Mouse (Mus musculus) embryonic stem cell, embryonic (primary cell): Measurements from ENCODE around the gene Ogfod1.
"Not testable (repeated sequence)": the region's sequence is repeated elsewhere in the genome, so short reads cannot be mapped to it uniquely, and the experiment has no call there.

Experiments used
- CTCF ChIA-PET, 4 experiments: fragments of 300-600 bp in 2 of 4; fragments of 350-600 bp in 2 of 4; sonication (Branson Sonifier 250); formaldehyde crosslinking; loops; one replicate each; lab custom pipeline; 2022; ENCODE audit warnings: inconsistent platforms in 2 of 4; lab: Charles Lee
- POLR2A ChIA-PET, 4 experiments: fragments of 300-600 bp in 2 of 4; fragments of 350-600 bp in 2 of 4; sonication (Branson Sonifier 250); formaldehyde crosslinking; loops; one replicate each; lab custom pipeline; 2022; ENCODE audit warnings: antibody characterized with exemption in 4 of 4, inconsistent platforms in 1 of 4; lab: Charles Lee

Gene Ogfod1

GRCm38 (mm10) chr8:94036944-94037524 lies at the start of gene Ogfod1, which contains the start of gene Nudt21:
TSS of gene Ogfod1 (plus strand) at chr8:94037198.
TSS of gene Nudt21 (minus strand) at chr8:94037031.
- ChIA-PET POLR2A (interaction anchor here in 3 of 4 experiments (0.6 to 1.8 kb wide), 19 partner anchors 9 to 1265 kb away, joined by 3 to 7 read pairs (median 4); partner anchors contain the start of genes Bbs2 (in 2 of the 3) and Nup93 (in 2 of the 3)), CTCF (interaction anchor here in 1 of 4 experiments (0.8 kb wide), 1 partner anchor 130 kb away, joined by 3 read pairs; no protein-coding TSS in a partner anchor)

- POLR2A ChIA-PET, result no interaction called here
- CTCF ChIA-PET, result no interaction called here
These were observed 47.3 kb upstream of the Ogfod1 start for GRCm38 (mm10) chr8:93989739-93990138.

GRCm38 (mm10) chr8:93998961-93999360 lies 38.0 kb upstream of the Ogfod1 start:
- ChIA-PET POLR2A (interaction anchor here in 2 of 4 experiments (1.3 to 1.5 kb wide), 2 partner anchors 10 to 11 kb away, joined by 3 read pairs; no protein-coding TSS in a partner anchor), CTCF (interaction anchor here in 1 of 4 experiments (0.6 kb wide), 1 partner anchor 459 kb away, joined by 8 read pairs; no protein-coding TSS in a partner anchor)

GRCm38 (mm10) chr8:94004139-94004538 lies 32.9 kb upstream of the Ogfod1 start:
- CTCF ChIA-PET, result no interaction called here
- POLR2A ChIA-PET, result no interaction called here

- ChIA-PET CTCF (interaction anchor here in 1 of 4 experiments (0.8 kb wide), 1 partner anchor 196 kb away, joined by 4 read pairs; no protein-coding TSS in a partner anchor), POLR2A (interaction anchor here in 2 of 4 experiments (1.1 to 1.6 kb wide), 4 partner anchors 10 to 195 kb away, joined by 3 to 4 read pairs (median 3); partner anchors contain the start of gene Bbs2 (in 1 of the 2))
These were observed 27.7 kb upstream of the Ogfod1 start for GRCm38 (mm10) chr8:94009243-94009845.

- ChIA-PET POLR2A (interaction anchor here in 2 of 4 experiments (0.9 to 1.8 kb wide), 7 partner anchors 9 to 173 kb away, joined by 3 to 5 read pairs (median 4); partner anchors contain the start of gene Bbs2 (in 1 of the 2)), CTCF (interaction anchor here in 1 of 4 experiments (0.6 kb wide), 1 partner anchor 200 kb away, joined by 7 read pairs; no protein-coding TSS in a partner anchor)
These were observed 26.8 kb upstream of the Ogfod1 start for GRCm38 (mm10) chr8:94010101-94010705.

GRCm38 (mm10) chr8:94011076-94012012 lies 25.7 kb upstream of the Ogfod1 start:
- POLR2A ChIA-PET, result interaction anchor here in 3 of 4 experiments (1.0 to 2.0 kb wide), 5 partner anchors 19 to 52 kb away, joined by 3 to 5 read pairs (median 4); no protein-coding TSS in a partner anchor
- CTCF ChIA-PET, result interaction anchor here in 2 of 4 experiments (0.6 to 0.8 kb wide), 2 partner anchors 87 to 134 kb away, joined by 3 to 4 read pairs; no protein-coding TSS in a partner anchor

- CTCF ChIA-PET, result interaction anchor here in 3 of 4 experiments (0.5 to 0.8 kb wide), 5 partner anchors 31 to 160 kb away, joined by 3 to 5 read pairs (median 3); no protein-coding TSS in a partner anchor
These were observed 24.7 kb upstream of the Ogfod1 start, which contains the start of gene Amfr for GRCm38 (mm10) chr8:94012013-94012951. TSS of gene Amfr (minus strand) at chr8:94012842.

GRCm38 (mm10) chr8:94013026-94013612 lies 23.9 kb upstream of the Ogfod1 start:
- ChIA-PET POLR2A (interaction anchor here in 3 of 4 experiments (0.7 to 2.0 kb wide), 7 partner anchors 11 to 368 kb away, joined by 3 to 5 read pairs (median 4); partner anchors contain the start of gene Mt2 (in 1 of the 3)), CTCF (interaction anchor here in 2 of 4 experiments (0.6 to 0.7 kb wide), 2 partner anchors 32 to 159 kb away, joined by 3 to 5 read pairs; no protein-coding TSS in a partner anchor)

More at GRCm38 (mm10) chr8:94012013-94012951, 24.7 kb upstream of the Ogfod1 start, which contains the start of gene Amfr:
- POLR2A ChIA-PET, result interaction anchor here (0.7 to 2.0 kb wide), 7 partner anchors 18 to 369 kb away, joined by 3 to 5 read pairs (median 3); no protein-coding TSS in a partner anchor

- ChIA-PET POLR2A (interaction anchor here in 2 of 4 experiments (1.1 to 1.4 kb wide), 5 partner anchors 10 to 181 kb away, joined by 3 to 5 read pairs (median 4); no protein-coding TSS in a partner anchor), CTCF (interaction anchor here in 1 of 4 experiments (1.7 kb wide), 1 partner anchor 34 kb away, joined by 4 read pairs; no protein-coding TSS in a partner anchor)
These were observed 13.1 kb upstream of the Ogfod1 start for GRCm38 (mm10) chr8:94023916-94024315.

- ChIA-PET POLR2A (interaction anchor here in 2 of 4 experiments (0.8 to 1.5 kb wide), 7 partner anchors 9 to 92 kb away, joined by 3 to 5 read pairs (median 3); partner anchors contain the start of genes Amfr (in 2 of the 2) and Bbs2 (in 1 of the 2)), CTCF (no interaction called here)
These were observed 7.3 kb upstream of the Ogfod1 start for GRCm38 (mm10) chr8:94029701-94030100.

GRCm38 (mm10) chr8:94033601-94034000 lies 3.4 kb upstream of the Ogfod1 start:
- POLR2A ChIA-PET, result interaction anchor here (0.6 to 1.9 kb wide), 16 partner anchors 9 to 181 kb away, joined by 3 to 8 read pairs (median 4); partner anchors contain the start of genes Nup93 (in 2 of the 4), Amfr (in 1 of the 4), Bbs2 (in 1 of the 4) and Mt2 (in 1 of the 4)
- CTCF ChIA-PET, result interaction anchor here in 2 of 4 experiments (0.6 to 1.3 kb wide), 3 partner anchors 17 to 24 kb away, joined by 3 to 6 read pairs (median 3); no protein-coding TSS in a partner anchor

GRCm38 (mm10) chr8:94035200-94035599 lies 1.8 kb upstream of the Ogfod1 start:
- CTCF ChIA-PET, result no interaction called here
- POLR2A ChIA-PET, result interaction anchor here in 1 of 4 experiments (1.0 to 1.9 kb wide), 3 partner anchors 8 to 138 kb away, joined by 3 to 8 read pairs (median 7); partner anchors contain the start of gene Mt2

- POLR2A ChIA-PET, result interaction anchor here in 1 of 4 experiments (1.8 kb wide), 1 partner anchor 25 kb away, joined by 5 read pairs; no protein-coding TSS in a partner anchor
These were observed 457 bp upstream of the Ogfod1 start for GRCm38 (mm10) chr8:94036541-94036940.

GRCm38 (mm10) chr8:94037806-94038205 lies 808 bp downstream of the Ogfod1 start:
- CTCF ChIA-PET, result interaction anchor here in 1 of 4 experiments (0.8 kb wide), 1 partner anchor 129 kb away, joined by 3 read pairs; no protein-coding TSS in a partner anchor
- POLR2A ChIA-PET, result interaction anchor here in 3 of 4 experiments (0.6 to 1.8 kb wide), 20 partner anchors 9 to 1266 kb away, joined by 3 to 7 read pairs (median 4); partner anchors contain the start of genes Bbs2 (in 2 of the 3), Nup93 (in 2 of the 3) and Mt2 (in 1 of the 3)

More at GRCm38 (mm10) chr8:94036541-94036940, 457 bp upstream of the Ogfod1 start:
- CTCF ChIA-PET, result not testable (repeated sequence)
